Mouse (Mus musculus) limb, embryonic 14.5 days (tissue): Measurements from ENCODE around the gene Fmo5. TPM values are rescaled to one million over a fixed set of nuclear protein-coding genes. Genes with fewer than 3 reads are reported as not detected.

Experiments
- ATAC-seq: fragments of 200-750 bp; cut with Nextera tagmentation; 2 replicates; pipeline ENCODE4 v1.8.0; 2017; ENCODE audit warnings: low read depth, moderate number of reproducible peaks, moderate TSS enrichment; ENCODE audit not compliant: low FRiP score
- DNase-seq: peaks from one replicate; pipeline ENCODE4 v3.0.0-alpha.2; 2015; ENCODE audit warnings: low spot score
- H3K27ac ChIP-seq: fragments of 300-500 bp; sonication (generic); replicated peaks from 2 replicates; pipeline ENCODE4 v1.5.1; 2014; ENCODE audit warnings: low read depth, mild to moderate bottlenecking, low read length, moderate library complexity, mixed read lengths
- H3K27me3 ChIP-seq: fragments of 300-500 bp; sonication (generic); 2 replicates; pipeline ENCODE4 v1.6.1; 2014; ENCODE audit warnings: low read length, mixed read lengths; ENCODE audit not compliant: control insufficient read depth, insufficient read depth
- H3K36me3 ChIP-seq: fragments of 300-500 bp; sonication (generic); 2 replicates; pipeline ENCODE4 v1.6.1; 2014; ENCODE audit warnings: mild to moderate bottlenecking, low read length, moderate library complexity, mixed read lengths; ENCODE audit not compliant: control insufficient read depth, insufficient read depth
- H3K4me1 ChIP-seq: fragments of 300-500 bp; sonication (generic); 2 replicates; pipeline ENCODE4 v1.6.1; 2014; ENCODE audit warnings: antibody characterized with exemption, low read length, mixed read lengths; ENCODE audit not compliant: control insufficient read depth, insufficient read depth
- H3K4me2 ChIP-seq: fragments of 300-500 bp; sonication (generic); replicated peaks from 2 replicates; pipeline ENCODE4 v1.6.1; 2014; ENCODE audit warnings: low read depth, mild to moderate bottlenecking, low read length, moderate library complexity; ENCODE audit not compliant: severe bottlenecking
- H3K4me3 ChIP-seq: fragments of 300-500 bp; sonication (generic); replicated peaks from 2 replicates; pipeline ENCODE4 v1.5.1; 2014; ENCODE audit warnings: low read length
- H3K9ac ChIP-seq: fragments of 300-500 bp; sonication (generic); 2 replicates; pipeline ENCODE4 v1.6.1; 2014; ENCODE audit warnings: mild to moderate bottlenecking, low read depth, low read length, moderate library complexity; ENCODE audit not compliant: severe bottlenecking
- H3K9me3 ChIP-seq: fragments of 300-500 bp; sonication (generic); 2 replicates; pipeline ENCODE4 v1.6.1; 2016; ENCODE audit warnings: low read length; ENCODE audit not compliant: control insufficient read depth
- POLR2A ChIP-seq: fragments of 200-500 bp; IDR thresholded peaks from 2 replicates; pipeline ENCODE4 v1.8.0; 2012; ENCODE audit warnings: inconsistent platforms, mild to moderate bottlenecking, moderate library complexity, borderline replicate concordance; ENCODE audit not compliant: insufficient read depth, insufficient read length; ENCODE audit errors: extremely low read depth
- WGBS: fragments of 180-500 bp; shearing (Covaris S2); extraction: QIAGEN DNeasy Blood & Tissue Kit; methylation state at CpG from one replicate; pipeline ENCODE4 v1.1.7; 2014; 5-methylcytosine and 5-hydroxymethylcytosine counted together
- polyA plus RNA-seq, 2 experiments: library from polyadenylated mRNA; depleted of rRNA in 1 of 2; stranded (reverse) in 1 of 2; unstranded in 1 of 2; fragments of >200 nt; fragmentation: Nextera tagmentation in 1 of 2; extraction: Ambion mirVana in 1 of 2; gene quantifications; 2 replicates each; pipeline versions ENCODE4 v1.2.1 to v1.2.3; 2012 to 2014

Gene Fmo5
- polyA plus RNA-seq, 2 experiments: 2.3 to 2.8 TPM

DNA sequence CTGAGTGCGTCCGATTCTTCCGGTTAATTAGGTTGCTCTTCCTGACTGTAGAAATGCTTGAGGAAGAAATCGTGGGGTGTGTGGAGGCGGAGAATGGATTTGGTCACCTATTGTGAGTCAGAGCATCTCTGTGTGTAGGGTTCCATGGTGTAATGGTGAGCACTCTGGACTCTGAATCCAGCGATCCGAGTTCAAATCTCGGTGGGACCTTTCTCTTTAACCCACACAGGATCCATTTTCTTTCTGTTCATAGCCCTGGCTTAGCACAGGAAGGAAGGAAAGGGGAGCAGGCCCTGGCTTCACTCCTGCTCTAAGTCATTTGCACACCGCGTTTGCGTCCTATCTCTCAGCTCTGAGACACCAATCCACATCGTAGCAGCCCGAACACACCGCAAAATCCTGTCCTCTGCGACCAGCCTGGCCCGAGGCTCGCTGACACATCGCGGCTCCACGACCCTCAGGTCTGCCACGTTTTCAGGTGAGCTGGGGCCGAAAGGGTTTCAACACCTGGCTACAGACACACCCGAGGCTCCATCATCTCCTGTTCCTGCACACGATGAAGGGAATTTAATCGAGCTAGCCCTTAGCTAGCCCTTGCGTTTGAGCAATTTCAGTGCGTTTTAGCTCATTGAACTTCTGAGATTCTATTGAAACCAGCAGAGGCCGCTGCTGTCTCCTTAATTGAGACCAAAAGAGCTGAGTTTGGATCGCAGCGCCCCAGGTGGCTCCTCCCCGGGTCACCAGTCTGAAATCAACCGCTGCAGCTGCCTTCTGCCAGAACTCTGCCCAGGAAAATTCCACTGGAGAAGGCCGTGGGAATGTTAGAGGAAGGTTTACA lies 52.9 kb downstream of the Fmo5 start:
- Histone ChIP-seq H3K9me3 (no peaks in the 10 kb centered on the region), H3K4me1 (peaks cover 6% of the 10 kb centered on the region), H3K27ac (no peak overlapping the region), H3K9ac (peak overlapping the region; percentile 51), H3K27me3 (no peaks in the 10 kb centered on the region), H3K36me3 (no peaks in the 10 kb centered on the region), H3K4me2 (peak overlapping the region; percentile 84), H3K4me3 (peak overlapping the region; percentile 40)
- no peak for TF ChIP-seq POLR2A
- DNase-seq: peak; percentile 82
- WGBS: 1% methylated on average over 33 of the region's 33 CpGs
- ATAC-seq: peak; percentile 44; the same call in 1 of the 2 replicates

DNA sequence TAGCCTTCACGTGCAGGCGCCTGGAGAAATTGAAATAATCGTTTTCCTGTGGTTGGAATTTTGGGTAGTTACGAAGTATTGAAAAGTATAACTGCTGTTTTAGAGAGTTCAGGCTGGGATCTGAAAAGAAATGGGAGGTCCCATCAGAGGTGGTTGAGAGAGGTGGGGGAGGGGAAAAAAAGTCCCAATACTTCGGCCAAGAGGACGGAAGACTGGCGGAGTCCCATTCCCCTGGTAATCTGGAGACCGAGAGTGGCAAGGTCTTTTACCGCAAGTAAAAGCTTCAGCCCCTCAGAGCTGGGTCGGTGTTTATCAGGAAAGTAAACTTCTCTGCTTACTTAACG lies 53.5 kb downstream of the Fmo5 start:
- ATAC-seq (no peak), DNase-seq (no peak)
- Histone ChIP-seq H3K9ac (0 out of 2 replicates have a peak overlapping the region, but pooled peaks have one; percentile 51), H3K4me2 (peak overlapping the region; percentile 84), H3K4me3 (peak overlapping the region; percentile 40), H3K9me3 (no peaks in the 10 kb centered on the region), H3K27ac (no peak overlapping the region), H3K4me1 (peaks cover 6% of the 10 kb centered on the region), H3K27me3 (no peaks in the 10 kb centered on the region), H3K36me3 (no peaks in the 10 kb centered on the region)
- TF ChIP-seq POLR2A: no peak
- WGBS: 4% methylated on average over 11 of the region's 11 CpGs

DNA sequence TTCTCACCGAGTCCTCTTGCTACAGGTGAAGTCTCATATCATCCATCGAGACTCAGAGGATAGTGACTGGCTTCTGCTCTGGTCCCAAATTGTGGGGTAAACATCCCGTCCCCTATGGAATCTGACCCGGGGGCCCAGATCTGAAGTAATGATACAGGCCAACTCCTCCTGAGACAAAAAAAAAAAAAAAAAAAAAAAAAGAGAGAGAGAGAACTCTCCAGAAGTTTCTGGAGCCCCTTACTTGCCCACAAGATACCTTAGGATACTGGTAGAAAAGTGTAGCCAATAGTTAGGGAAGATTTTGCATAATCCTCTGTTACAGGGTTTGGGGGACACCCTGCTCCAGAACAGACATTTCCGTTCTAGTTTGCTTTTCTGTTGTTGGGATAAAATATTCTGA lies 54.0 kb downstream of the Fmo5 start:
- Histone ChIP-seq H3K4me2 (peak overlapping the region; percentile 84), H3K27me3 (no peaks in the 10 kb centered on the region), H3K9ac (no peak overlapping the region), H3K36me3 (no peaks in the 10 kb centered on the region), H3K27ac (no peak overlapping the region), H3K9me3 (no peaks in the 10 kb centered on the region), H3K4me1 (peaks cover 6% of the 10 kb centered on the region), H3K4me3 (no peak overlapping the region)
- ATAC-seq: no peak
- no peak for TF ChIP-seq POLR2A
- DNase-seq: no peak
- 24% methylated on average over 5 of the region's 5 CpGs for WGBS

DNA sequence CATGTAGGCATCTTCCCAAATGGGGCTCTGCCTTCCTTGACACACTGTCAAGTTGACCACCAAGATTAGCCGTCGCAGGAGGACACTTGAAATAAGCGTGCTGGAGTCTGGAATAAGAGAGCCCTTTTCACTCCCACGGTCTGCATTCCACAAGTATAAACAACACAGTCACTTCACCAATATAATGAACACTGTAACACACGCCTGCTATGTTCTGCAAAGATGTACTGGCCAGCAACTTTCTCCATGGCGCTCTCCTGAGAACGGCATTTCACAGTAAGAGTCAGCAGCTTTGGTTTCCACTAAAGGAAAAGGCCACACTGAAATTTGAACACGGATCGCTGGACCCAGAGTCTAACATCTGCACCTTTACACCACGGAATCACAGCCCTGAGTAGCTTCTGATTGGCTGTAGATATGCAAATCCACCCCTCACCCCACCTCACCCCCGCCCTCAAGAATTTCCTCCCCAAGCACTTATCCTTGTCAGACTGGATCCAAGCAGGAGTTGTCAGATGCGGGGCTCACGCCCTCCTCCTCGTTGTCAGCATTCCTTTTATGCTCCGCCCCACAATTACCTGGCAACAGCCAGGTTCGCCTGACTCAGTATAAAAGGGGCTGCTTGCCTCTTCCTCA lies 55.1 kb downstream of the Fmo5 start:
- Histone ChIP-seq H3K4me2 (peak overlapping the region; percentile 22), H3K27ac (no peak overlapping the region), H3K4me1 (peaks cover 6% of the 10 kb centered on the region), H3K9me3 (no peaks in the 10 kb centered on the region), H3K9ac (no peak overlapping the region), H3K36me3 (no peaks in the 10 kb centered on the region), H3K4me3 (no peak overlapping the region), H3K27me3 (no peaks in the 10 kb centered on the region)
- WGBS: 6% methylated on average over 16 of the region's 16 CpGs
- no peak for ATAC-seq
- TF ChIP-seq POLR2A: no peak
- peak; percentile 56 for DNase-seq

DNA sequence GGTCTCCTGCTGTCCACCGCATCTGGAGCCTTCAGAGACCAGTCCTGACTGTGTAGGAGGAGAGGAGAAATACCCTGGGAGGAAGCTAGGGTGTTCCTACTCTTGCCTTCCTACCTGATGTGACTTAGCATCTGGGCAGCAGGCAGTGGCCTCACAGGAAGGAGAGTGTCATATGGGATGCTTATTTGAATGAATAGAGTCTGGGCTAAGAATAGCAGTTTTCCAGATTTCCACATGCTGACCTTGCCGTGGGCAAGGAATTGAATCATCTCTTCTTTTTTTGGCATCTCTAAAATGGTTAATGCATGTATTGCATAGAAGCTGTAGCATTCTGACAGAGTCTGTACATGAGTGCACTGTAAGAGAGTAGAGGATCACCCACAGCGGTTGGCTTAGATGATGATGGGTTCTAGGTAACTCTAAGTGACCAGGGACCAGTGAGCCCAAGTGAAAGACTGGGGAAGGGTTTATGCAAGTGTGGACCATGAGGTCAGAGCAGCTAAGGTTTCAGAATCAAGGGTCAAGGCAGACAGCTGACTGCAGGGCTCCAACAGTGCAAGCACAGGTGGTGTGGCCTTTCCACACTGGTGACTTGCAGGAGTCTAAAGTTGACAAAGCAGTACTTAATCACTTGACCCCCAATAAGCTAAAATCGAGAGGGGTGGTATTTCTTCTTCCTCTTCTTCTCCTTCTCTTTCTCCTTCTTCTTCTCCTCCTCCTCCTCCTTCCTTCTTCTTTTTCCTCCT lies 57.9 kb downstream of the Fmo5 start:
- no peak overlapping the region for H3K4me2 ChIP-seq
- WGBS: 78% methylated on average over 4 of the region's 4 CpGs
- no peaks in the 10 kb centered on the region for H3K27me3 ChIP-seq
- no peak overlapping the region for H3K27ac ChIP-seq
- no peak for TF ChIP-seq POLR2A
- no peaks in the 10 kb centered on the region for H3K36me3 ChIP-seq
- no peaks in the 10 kb centered on the region for H3K9me3 ChIP-seq
- no peak for ATAC-seq
- DNase-seq: no peak
- peaks cover under 1% of the 10 kb centered on the region; the same call in 1 of the 2 replicates for H3K4me1 ChIP-seq
- no peak overlapping the region for H3K4me3 ChIP-seq
- no peak overlapping the region for H3K9ac ChIP-seq
